Mouse (Mus musculus): ENCODE measurements at regions not wholly inside any gene's neighbourhood (a gene's known extent, or its start where the extent isn't known, plus 50 kb on each side); places are given as distances from the start of the nearest gene placed in this dataset.
A peak's percentile ranks its signal among the peaks of the same experiment; 100 is the strongest.

DNA sequence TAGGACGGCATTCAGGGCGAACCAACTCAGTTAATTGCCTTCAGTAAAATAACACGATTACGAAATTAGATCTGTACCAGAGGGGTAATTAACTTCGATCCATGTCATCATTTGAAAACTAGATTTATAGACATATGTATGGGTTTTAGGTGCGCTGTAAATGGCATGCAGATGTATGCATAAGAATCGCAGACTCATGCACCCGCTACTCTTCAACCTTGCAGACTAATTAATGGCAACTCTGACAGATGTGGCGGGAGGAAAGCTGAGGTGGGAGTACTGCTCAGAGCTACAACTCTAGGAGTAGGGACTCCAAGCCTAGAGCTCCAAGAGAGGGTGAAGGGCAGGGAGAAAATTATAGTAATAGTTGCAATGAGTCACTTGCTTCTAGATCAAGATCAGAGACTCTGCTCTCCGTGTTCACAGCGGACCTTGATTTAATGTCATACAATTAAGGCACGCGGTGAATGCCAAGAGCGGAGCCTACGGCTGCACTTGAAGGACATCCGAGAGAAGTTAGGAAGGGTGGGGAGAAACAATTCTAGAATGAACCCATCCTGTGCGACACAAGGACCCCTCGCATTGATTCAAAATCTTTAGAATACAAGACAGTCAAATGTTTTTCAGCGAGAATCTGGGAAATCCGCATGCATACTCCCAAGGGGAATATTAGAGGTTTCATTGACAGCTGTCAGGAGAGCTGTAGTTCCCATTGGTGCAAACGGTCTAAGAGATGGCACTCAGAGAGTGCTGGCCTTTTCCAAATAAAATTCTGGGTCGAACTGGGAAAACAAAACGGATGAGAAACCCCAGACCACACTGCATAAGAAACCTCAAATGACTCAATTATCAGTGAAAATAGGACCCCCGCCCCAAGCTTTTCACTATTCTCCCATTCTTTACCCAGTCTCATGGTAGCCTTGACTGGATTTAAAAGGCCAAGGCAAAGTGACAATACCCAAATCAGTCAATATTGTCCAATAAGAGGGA lies 152.6 kb upstream of the Cypt12 start:
- no peak for DNase-seq (ENCODE audit: low read depth, low spot score)

GRCm38 (mm10) chr3:17796766-17797165 lies 151.4 kb upstream of the Cypt12 start:
- DNase-seq (ENCODE audit: low read depth, low spot score) = no peak

- DNase-seq (ENCODE audit: low read depth, low spot score) = peak; percentile 50
Measured at GRCm38 (mm10) chr3:17798399-17798798, 149.8 kb upstream of the Cypt12 start.

DNA sequence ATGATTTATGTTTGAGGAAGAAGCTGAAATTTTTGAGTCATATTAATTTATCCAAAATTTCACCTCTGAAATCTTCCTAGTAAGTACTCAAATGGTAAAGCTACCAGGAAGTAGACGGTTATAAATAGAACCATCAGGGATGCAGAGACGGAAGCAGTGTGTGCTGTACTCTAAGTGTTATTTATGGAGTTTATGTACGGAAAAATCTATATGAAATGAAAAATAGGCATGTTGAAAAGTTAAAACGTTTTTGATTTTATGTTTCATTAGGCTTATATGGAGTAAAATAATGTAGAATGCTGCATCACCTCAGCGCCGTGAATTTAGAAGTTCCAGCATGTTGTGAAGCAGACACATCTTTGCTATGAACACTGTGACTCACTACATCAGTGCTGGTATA lies 149.1 kb upstream of the Cypt12 start:
- no peak for DNase-seq (ENCODE audit: low read depth, low spot score)

GRCm38 (mm10) chr3:17800810-17801209 lies 147.4 kb upstream of the Cypt12 start:
- DNase-seq (ENCODE audit: low read depth, low spot score) = no peak

DNA sequence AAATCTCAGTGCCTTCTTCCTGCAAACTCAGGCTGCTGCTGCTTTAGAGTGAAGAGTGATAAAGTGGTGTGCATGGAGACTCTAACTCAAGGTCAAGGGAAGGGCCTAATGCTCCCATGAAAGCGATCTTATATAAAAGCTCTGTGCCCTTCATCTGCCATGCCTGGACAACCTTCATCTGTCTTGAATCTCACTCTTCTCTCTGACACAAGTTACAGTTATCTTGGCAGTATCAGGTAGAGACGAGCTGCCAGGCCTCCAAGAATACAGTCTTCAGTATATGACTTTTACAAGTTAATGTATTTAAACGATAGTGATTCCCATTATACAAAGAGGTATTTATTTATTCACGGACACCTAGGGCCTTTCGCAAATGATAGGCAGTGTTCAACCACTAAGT lies 146.7 kb upstream of the Cypt12 start:
- no peak for DNase-seq (ENCODE audit: low read depth, low spot score)

DNA sequence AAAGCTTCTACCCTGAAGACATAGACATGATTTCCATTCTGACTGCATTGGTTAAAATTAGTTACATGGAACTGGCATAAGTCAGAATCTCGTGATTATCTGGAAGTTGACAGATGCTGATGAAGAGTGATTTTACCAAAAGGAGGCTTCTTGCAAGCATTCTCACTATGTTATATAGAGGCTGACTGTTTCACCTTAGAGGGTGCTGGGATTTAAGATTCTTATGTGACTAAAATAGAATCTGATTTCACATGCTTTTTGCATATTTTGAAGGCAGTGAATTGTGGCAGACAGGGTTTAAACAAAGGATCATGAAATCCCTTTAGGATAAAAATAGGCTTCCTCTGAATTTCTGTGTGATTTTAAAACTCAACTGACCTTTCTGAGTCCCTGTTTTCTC lies 143.0 kb upstream of the Cypt12 start:
- no peak for DNase-seq (ENCODE audit: low read depth, low spot score)

DNA sequence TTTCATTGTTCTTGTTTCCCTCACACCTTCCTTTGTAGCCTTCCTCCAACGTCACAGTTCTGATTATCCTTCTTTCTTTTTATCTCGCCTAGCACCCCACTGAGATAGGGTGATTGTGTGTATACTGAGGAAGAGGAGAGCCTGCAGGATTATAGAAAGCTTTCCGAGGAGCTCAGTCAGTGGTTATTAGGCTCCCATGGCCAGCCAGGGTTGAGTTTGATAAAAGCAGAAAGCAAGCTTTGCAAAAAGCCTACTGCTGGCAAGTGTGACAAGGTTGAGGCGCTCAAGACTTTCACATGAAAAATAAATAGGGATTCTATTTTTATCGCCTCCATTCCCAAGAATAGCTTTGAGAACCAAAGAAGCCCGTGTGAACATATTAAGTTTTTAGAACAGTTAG lies 136.9 kb upstream of the Cypt12 start:
- DNase-seq (ENCODE audit: low read depth, low spot score) = no peak

DNA sequence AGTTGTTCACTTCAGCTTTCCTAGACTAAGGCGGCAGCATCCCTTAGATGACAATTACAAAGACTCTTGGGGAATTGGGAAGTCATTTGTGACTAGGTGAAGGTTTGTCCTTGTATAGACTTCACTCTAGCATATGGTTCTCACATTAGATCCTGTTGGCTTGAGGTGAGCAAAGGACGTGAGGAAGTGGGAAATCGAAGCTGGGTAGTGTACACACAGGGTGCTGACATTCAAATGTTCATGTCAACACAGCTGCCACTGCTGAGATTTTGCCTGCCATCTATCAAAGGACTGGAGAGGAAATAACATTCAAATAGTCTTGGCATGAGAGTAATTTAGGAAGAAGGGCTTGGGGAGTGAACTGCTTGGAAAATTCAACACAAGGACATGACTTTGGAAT lies 124.0 kb upstream of the Cypt12 start:
- peak; percentile 8 for DNase-seq (ENCODE audit: low read depth, low spot score)

- peak; percentile 52 for DNase-seq (ENCODE audit: low read depth, low spot score)
Measured at GRCm38 (mm10) chr3:17824662-17825061, 123.5 kb upstream of the Cypt12 start.

GRCm38 (mm10) chr3:17825254-17825890 lies 122.8 kb upstream of the Cypt12 start:
- no peak for DNase-seq (ENCODE audit: low read depth, low spot score)

DNA sequence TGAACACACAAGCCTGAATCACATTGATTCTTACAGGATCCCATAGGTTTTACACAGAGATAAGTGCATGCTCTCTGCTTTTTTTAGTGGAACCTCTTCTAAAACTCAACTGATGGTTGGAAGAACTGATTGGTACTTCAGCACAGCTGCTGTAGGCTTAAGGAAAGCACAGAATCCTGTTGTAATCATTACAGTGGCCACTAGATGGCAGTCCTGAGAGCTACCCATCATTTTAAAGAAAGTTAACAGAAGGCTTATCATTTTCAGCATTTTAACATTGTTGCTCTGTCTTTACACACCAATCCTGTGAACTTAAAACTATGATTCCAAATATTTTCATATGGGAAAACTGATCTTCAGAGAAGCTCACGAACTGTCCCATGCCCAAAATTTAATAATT lies 113.5 kb upstream of the Cypt12 start:
- DNase-seq (ENCODE audit: low read depth, low spot score) = peak; percentile 58

GRCm38 (mm10) chr3:17847609-17848008 lies 100.6 kb upstream of the Cypt12 start:
- no peak for DNase-seq (ENCODE audit: low read depth, low spot score)

- peak; percentile 48 for DNase-seq (ENCODE audit: low read depth, low spot score)
Measured at GRCm38 (mm10) chr3:17848181-17848580, 100.0 kb upstream of the Cypt12 start.

GRCm38 (mm10) chr3:17862367-17862766 lies 85.8 kb upstream of the Cypt12 start:
- no peak for DNase-seq (ENCODE audit: low read depth, low spot score)

DNA sequence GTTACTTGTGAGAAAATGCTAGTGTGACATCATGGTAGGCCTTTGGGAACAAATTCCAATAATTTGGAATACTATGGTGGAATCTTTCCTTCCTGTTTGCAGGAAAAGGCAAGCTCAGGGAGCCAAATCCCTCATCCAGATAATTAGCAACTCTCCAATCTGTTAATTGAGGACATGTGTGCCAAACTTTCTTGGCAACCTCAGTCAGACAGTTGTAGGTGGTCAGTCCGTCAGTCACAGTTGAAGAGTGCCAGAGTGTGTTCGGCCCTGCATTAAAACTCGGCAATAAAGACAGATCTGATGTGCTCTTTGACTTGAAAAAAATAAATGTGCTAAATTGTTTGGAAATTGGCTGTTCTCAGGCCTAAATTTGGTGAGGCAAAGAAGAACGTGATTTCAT lies 83.1 kb upstream of the Cypt12 start:
- no peak for DNase-seq (ENCODE audit: low read depth, low spot score)

- peak; percentile 15 for DNase-seq (ENCODE audit: low read depth, low spot score)
Measured at GRCm38 (mm10) chr3:17870895-17871482, 77.2 kb upstream of the Cypt12 start.

GRCm38 (mm10) chr3:17895869-17896268 lies 52.3 kb upstream of the Cypt12 start:
- no peak for DNase-seq (ENCODE audit: low read depth, low spot score)

- no peak for DNase-seq (ENCODE audit: low read depth, low spot score)
Measured at GRCm38 (mm10) chr3:17896756-17897155, 51.5 kb upstream of the Cypt12 start.

All from A20 (cell line).